Mouse (Mus musculus) kidney, adult 9 months (tissue): Measurements from ENCODE around the gene Sptlc3.
A peak's percentile ranks its signal among the peaks of the same experiment; 100 is the strongest.

Experiments used
- DNase-seq: peaks from one replicate; pipeline ENCODE4 v3.0.0; 2022

Gene Sptlc3

GRCm38 (mm10) chr2:139493836-139494235 lies at the start of gene Sptlc3:
Gene Sptlc3, plus strand, starts transcription at chr2:139493913.
- no peak for DNase-seq

GRCm38 (mm10) chr2:139467726-139468125 lies 26.0 kb upstream of the Sptlc3 start:
- DNase-seq: no peak

DNA sequence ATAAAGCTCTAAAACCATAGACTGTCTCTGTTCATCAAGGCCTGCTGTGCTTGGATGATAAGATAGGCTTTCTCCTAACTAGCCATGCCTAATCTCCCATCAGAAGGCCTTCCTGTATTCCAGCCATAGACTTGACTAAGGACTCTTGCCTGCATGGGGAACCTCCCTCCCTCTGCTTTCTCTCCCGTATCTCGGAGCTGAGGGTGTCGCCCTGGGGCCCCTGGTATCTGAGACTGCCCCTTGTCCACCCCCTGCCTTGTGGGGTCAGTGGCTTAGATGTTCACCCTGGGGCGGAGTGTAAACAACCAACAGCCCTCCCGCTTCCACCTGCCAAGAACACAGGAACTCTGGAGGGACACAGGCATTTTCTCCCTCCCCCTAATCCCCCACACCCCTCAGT lies 5.0 kb upstream of the Sptlc3 start:
- no peak for DNase-seq

- DNase-seq: no peak
Observed at GRCm38 (mm10) chr2:139494629-139495028, 916 bp downstream of the Sptlc3 start.

GRCm38 (mm10) chr2:139561966-139562505 lies 68.3 kb downstream of the Sptlc3 start:
- DNase-seq: no peak

GRCm38 (mm10) chr2:139579280-139579679 lies 85.6 kb downstream of the Sptlc3 start:
- no peak for DNase-seq

GRCm38 (mm10) chr2:139582766-139583165 lies 89.1 kb downstream of the Sptlc3 start:
- no peak for DNase-seq

DNA sequence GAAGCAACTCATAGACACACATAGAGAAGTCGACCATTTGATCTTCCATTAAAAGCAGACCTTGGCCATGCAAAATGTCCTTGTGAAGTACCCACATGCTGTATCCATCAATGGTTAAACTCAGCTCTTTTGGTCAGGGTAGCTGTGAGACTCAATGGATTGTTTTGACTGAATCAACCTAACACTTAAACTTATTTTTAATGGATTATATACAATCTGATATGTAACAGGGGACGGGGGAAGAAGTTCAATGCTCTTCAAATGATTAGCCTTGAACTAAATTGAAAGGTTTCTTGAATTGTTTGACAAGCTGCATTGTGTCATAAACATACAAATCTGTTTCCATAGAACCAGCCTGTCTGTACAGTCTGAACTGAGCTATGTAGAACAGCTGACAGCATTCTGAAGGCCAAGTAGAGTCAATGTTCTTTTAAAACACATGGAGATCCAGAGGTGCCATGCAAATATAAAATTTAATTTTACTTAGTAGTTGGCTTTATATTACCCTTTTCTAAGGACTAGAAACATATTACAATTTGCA lies 94.0 kb downstream of the Sptlc3 start:
- DNase-seq: no peak

DNA sequence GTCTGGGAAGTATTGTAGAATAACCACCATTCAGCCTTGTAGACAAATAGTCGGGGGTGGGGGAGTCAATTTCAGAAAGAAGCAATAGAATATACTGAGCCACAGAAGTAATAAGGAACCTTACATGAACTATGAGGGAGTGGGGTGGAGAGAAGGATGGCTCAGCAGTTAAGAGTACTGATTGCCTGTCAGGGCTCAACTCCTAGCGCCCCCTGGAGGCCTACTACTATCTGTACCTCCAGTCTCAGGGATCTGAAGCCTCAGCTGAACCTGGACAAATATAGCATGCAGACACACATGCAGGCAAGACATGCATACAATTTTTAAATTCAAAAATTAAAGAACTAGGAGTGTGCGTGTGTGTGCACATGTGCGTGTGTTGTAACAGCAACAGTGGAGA lies 96.2 kb downstream of the Sptlc3 start:
- peak; percentile 46 for DNase-seq

DNA sequence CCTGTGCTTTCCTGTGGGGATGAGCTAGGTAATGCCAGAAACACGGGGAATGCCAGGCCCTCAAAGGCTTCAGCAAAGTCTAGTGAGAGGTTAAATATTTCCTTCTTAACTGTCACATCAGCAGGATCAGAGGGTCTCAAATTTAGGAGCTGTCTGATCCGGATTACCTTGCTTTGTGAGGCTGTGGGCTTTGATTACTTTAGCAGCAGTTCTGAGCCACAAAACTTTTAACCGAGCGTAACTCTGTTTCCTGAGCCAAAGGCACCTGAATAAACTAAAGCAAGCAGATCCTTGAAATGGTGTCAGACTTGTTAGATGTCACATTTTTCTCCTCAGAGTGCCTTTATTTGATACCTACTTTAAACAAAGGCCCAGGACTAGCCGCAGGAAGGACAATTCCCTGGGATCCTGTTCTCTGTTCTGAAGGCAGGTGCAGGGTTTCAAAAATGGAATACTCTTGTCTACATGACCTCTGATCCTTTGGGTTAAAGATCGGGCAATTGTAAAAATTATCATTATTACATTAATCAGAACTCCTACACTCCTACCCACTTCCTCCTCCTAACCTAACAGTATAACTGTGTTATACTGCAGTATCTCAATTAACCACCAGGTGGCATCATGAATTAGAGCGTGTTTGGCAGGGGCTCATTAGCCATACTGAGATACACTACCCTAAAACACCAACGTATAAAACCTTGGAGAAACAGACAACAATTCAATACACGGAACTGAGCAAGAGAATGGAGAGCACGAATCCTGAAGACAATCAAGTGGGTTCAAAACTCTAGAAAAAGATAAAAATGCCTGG lies 97.4 kb downstream of the Sptlc3 start:
- DNase-seq: peak; percentile 65

GRCm38 (mm10) chr2:139592109-139592508 lies 98.4 kb downstream of the Sptlc3 start:
- DNase-seq: no peak

GRCm38 (mm10) chr2:139597229-139597628 lies 103.5 kb downstream of the Sptlc3 start:
- DNase-seq: no peak

- no peak for DNase-seq
Observed at GRCm38 (mm10) chr2:139601543-139602194, 108.0 kb downstream of the Sptlc3 start.

- DNase-seq: peak; percentile 26
Observed at GRCm38 (mm10) chr2:139608167-139608566, 114.5 kb downstream of the Sptlc3 start.

DNA sequence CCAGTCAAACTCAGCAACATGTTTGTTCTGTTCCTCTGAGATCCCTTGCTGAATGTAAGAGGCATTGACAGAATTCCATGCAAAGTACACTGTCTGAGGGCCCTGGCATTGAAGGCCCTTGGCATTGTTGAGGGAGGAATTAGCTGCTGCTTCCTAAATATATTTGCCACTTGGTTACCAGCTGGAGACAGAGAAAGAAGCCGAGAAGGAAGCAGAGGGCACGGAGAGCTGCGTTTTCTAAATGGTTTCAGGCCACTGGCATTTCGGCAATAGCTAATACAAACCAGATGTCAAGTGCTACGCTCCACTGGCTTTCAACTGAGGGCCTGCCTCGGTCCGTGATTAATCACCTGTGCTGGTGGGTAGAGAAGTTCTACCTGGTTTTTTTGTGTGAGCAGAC lies 115.1 kb downstream of the Sptlc3 start:
- peak; percentile 42 for DNase-seq

GRCm38 (mm10) chr2:139609231-139609630 lies 115.5 kb downstream of the Sptlc3 start:
- DNase-seq: no peak

DNA sequence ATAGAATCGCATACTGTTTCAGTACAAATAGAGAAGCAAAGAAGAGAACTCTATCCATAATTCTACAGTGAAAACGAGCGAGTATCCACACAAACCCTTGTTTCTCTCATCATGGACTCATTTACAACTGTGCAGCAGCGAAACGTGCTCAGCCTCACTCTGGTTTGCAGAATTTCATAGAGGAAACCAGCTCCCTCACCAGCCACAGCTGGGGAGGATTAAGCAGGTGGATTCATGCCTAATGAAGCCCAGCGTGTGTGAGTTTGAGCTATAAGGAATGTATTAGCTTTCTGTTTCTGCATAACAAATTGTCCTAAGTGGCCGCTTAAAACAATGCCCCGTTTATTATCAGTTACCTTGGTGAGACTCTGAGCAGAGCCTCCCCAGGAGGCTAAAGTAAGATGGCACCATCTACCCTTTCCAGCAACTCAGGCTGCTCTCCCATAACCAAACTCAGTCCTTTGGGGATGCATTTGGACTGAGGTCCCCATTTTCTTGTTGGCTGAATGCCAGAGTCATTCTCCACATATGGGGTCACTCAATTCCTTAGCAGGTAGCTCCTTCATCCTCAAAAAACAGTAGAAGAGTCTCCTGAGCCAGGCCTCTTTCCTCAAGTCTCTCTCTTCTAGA lies 116.1 kb downstream of the Sptlc3 start:
- DNase-seq: no peak

DNA sequence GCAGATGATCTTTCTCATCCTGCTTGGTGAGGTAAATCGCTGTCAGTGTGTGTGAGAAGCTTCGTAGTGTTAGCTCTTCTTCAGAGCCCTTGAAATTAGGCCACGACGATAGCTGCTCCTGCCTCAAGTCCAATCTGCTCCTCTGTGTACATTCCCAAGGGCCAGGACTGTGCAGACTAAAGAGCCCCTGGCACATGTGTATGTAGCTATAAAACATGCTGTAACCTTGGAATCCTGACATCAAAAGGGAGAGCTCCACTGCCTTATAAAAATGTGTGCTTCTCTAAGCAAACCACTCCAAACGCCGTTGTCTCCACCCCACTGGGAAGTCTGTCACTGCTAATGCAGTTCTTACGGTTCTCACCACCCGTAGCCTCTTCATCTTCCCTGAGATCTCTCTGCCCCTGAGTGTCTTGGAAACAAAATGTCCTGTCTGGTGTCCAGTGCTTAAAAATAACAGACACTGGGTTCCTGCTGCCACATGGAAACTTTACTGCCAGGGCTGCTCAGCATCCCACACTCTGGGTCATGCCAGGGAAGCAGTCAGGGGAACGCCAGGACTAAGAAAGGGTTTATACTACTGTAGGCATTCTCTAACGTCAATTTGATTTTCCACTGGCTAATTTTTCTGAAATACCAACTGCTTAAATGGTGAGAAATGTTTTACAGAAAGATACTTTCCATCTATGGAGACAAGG lies 118.8 kb downstream of the Sptlc3 start:
- DNase-seq: no peak

DNA sequence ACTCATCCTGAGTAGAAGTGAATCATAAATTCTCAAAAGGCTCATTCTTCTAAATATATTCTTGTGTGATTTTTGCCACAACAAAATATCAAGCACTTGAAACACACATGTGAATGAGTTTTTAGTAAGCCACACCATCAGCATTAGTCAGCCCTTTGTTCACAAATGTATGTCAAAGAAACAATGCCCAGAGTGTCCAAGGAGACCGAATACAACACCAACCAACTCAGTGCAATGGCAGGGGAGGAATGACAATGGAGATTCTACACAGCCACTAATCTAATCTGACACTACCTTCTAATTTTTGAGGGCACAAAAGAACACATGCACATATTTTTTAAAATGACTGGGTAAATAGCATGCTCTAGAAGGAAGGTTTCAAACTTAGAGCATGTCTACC lies 132.8 kb downstream of the Sptlc3 start:
- no peak for DNase-seq

GRCm38 (mm10) chr2:139628731-139629130 lies 135.0 kb downstream of the Sptlc3 start:
- no peak for DNase-seq

- no peak for DNase-seq
Observed at GRCm38 (mm10) chr2:139629653-139630052, 135.9 kb downstream of the Sptlc3 start.

DNA sequence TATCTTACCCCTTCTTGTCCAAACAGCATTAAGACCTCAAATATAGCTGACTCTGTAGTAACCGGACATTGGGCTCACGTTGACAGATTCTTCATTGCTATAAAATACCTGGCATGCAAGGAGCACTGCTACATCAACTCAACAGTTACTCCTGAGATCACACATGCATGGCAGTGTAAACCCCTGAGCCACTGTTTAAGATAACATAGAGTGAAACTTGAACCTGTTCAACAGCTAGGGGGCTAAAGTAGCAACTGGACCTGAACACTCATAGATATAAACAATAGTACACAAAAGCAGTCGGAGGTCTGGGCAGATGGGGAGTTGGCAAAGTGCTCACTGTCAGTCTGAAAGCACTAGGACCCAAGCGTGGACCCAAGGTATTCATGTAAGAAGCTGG lies 140.8 kb downstream of the Sptlc3 start:
- DNase-seq: no peak

DNA sequence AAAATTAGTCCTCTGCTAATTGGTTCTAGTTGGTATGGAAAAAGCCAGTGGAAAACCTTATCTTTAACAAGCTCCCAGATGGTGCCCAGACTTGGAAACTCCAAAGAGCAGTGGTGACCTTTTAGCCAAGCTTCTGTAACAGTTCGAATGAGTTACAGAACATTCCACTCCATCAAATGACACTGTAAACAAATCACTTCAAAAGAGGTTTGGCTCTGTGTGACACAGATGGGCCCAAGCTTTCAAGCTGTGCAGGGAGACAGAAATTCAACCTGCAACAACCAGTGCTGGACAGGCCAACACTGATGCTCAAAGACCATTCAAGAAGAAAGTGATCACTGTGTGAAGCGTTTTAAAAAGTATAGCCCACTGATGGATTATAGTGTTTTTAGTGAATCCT lies 144.1 kb downstream of the Sptlc3 start:
- no peak for DNase-seq
